Mouse (Mus musculus) spleen, postnatal 36 days (tissue): ENCODE measurements around the gene Trpm5.

ENCODE experiments used
- DNase-seq, 2 experiments: peaks; one replicate each; pipeline ENCODE4 v3.0.0; 2022; ENCODE audit warnings: low spot score in 2 of 2, mixed read lengths in 1 of 2

Gene Trpm5

GRCm38 (mm10) chr7:143106062-143106461 is 11.6 kb upstream of the Trpm5 start, which contains the start of gene Kcnq1:
TSS of gene Kcnq1 (plus strand) at chr7:143106362.
- no peak for DNase-seq

- DNase-seq, result no peak
Observed at GRCm38 (mm10) chr7:143105258-143105897, 10.9 kb upstream of the Trpm5 start.

DNA sequence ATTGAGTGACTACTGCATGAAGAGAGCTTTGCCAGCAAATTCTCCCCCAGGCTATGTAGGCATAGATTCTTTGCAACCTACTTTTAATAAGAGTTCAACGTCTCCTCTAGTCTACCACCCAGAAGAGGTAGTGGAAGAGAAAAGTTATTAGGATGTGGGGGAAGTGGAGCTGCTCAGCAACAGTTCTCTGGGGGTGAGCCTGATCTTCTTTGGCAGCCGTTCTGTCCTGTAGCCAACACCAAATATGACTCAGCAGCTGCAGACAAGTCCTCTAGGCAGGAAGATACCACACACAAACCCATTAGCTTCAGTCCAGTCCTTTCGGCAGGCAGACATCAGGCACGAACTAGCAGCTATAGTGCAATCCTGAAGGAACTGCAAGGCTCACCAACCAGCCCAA is 6.3 kb upstream of the Trpm5 start:
- no peak for DNase-seq

DNA sequence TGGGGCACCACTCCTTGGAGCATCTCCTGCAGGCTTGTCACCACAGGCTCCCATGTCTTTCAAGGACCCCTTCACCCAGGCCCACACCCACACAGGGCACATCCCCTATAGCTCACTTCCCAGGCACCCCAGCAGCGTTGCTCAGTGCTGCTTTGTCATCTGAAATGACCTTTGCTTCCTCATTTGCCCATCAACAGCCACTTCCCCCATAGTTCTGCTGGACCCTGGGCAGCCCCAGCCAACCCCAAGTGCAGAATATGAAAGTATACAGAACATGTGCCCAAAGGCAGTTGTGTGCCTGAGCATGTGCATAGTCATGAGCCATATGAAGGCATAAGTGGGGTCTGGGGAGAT is 1.1 kb upstream of the Trpm5 start:
- peak in 1 of 2 experiments; percentile 12 for DNase-seq

DNA sequence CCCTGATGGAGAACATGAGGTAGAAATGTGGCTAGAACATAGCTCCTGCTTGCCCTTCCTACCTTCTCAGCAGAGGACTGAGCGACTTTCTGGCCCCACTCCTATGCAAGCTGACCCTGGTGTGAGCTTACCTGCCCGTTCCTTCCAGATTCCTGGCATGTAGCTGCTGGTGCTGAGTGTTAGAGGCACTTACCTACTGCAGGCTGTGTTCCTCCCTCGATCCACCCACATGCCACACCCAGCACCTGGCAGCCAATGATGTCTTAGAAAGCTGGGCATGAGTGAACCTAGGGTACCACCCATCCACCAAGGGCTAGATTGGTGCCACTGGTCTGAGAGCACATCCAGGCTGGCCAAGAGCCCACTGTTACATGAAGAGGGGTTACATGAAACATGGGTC is 595 bp downstream of the Trpm5 start:
- DNase-seq, result no peak

- DNase-seq, result no peak
Observed at GRCm38 (mm10) chr7:143087070-143087579, 7.3 kb downstream of the Trpm5 start.

- DNase-seq, result peak; percentile 60 to 65
Observed at GRCm38 (mm10) chr7:143086366-143086765, 8.1 kb downstream of the Trpm5 start.

GRCm38 (mm10) chr7:143083708-143084107 is 10.7 kb downstream of the Trpm5 start:
- DNase-seq, result no peak

DNA sequence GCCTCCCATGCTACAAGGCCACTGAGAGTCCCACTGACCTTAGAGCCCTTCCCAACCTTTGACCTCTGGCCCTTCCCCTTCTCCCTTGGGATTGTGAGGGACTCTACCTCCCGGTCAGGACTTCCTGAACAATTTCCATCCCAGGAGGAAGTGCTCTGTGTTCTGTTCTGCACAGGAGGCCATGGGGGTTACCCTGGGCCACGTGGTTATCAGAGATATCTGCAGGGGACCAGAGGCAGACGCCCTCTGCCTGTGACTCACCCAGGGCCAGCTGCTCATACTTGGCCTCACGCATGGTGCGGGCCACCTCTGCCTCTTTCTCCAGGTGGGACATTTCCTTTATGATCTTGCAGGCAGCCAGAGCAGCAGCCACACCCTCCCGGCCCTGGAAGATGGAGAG is 12.4 kb downstream of the Trpm5 start:
- DNase-seq, result no peak

- DNase-seq, result no peak
Observed at GRCm38 (mm10) chr7:143077351-143077750, 17.1 kb downstream of the Trpm5 start.

GRCm38 (mm10) chr7:143075394-143075793 is 19.0 kb downstream of the Trpm5 start:
- no peak for DNase-seq

- peak; percentile 25 to 45 for DNase-seq
Observed at GRCm38 (mm10) chr7:143073086-143073485, 21.4 kb downstream of the Trpm5 start.

DNA sequence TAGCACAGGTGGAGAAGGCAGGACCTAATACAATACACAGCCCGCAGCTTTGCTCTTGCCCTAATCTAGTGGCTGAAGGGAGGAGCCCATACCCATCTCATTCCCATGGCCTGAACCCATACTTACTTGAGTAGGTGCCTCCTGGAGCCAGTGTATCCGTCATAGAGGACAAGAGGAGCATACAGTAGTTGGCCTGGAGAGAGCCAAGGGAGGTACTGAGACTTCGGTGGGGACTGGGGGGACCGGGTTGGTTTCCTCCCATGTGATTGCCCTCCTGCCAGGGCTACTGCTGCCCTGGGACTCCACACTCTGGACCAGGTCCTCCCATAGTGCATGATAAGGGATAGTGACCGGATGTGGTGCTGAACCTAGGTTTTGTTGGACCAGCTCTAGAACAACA is 21.8 kb downstream of the Trpm5 start:
- DNase-seq, result no peak

DNA sequence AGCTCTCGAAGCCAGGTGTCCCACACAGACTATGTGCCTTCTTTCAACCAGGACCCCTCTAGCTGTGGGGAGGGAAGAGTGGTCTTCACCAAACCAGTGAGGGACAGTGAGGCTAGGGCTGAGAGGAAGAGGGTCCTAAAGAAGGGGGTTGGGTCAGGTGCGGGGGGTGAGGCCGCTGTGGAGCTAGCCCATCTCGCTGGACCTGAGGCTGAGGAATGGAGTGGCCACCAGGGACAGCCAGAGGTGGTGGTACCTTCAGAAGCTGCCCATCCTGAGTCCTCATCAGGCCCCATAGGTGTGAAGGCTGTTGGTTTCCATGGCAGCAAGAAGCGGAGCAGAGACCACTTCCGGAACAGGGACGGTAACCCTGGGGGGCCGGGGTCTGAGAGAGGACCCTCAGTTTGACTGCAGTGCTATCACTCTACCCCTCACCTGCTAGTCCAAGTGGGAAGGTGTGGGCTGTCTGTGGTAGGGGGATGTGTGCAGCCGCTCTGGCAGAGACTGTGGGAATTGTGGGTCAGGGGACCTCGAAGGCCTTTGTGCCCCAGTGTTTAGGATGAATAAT is 23.9 kb downstream of the Trpm5 start:
- DNase-seq, result no peak

- DNase-seq, result no peak
Observed at GRCm38 (mm10) chr7:143069751-143070400, 24.6 kb downstream of the Trpm5 start.

DNA sequence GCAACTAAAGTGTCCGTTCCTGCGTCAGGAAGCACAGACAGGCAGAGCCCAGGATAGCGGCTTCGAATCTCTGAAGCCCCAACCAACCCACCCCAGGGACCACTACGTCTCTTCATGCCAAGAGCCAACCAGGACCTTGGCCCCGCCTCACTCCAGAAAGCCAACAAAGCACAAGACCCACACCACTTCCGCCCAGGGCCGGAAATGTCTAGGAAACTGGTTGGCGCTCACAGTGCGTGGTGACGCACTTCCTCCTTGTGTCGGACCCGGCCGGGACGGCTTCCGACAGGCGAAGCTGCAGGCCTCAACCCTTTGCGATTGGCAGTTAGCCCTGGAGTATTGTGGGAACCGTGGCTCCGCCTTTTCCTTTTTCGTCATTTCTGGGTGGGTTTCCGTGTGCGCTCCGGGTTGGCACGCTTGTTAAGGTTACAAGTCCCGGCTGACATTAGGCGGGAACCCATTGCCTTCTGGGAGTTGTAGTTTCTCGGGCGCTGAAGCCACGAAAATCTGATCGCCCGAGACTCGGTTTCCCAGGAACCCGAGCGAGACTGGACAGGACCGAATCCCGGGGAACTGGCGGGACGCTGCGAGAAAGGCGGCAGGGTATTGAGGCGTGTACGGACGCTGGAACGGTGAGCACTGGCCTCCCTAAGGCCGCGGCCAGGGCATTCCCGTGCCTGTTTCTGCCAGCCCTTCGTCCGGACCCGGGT is 25.4 kb downstream of the Trpm5 start, which contains the start of gene Tssc4:
TSS of gene Tssc4 (plus strand) at position 368 of the 710 bp plus-strand sequence.
- peak; percentile 98 for DNase-seq

- DNase-seq, result no peak
Observed at GRCm38 (mm10) chr7:143068316-143068881, 26.0 kb downstream of the Trpm5 start.

GRCm38 (mm10) chr7:143067897-143068296 is 26.5 kb downstream of the Trpm5 start:
- DNase-seq, result no peak

DNA sequence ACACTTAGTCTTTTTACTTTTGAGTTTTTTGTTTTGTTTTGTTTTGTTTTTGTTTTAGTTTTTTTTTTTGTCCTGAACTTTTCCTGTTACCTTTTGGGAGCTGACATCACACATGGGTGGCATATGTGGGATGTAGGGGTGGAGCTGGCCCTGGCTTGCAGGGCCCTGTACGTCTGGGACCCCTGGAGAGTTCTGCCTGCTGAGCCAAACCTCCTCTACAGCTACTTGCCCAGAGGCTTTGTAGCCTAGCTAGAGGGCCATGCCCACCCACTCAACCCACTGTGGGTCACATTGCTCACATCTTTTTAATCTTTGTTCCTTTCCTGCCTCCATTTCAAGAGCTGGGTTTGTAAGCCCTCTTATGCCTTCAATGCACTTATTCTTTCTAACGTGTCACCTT is 27.0 kb downstream of the Trpm5 start:
- no peak for DNase-seq

DNA sequence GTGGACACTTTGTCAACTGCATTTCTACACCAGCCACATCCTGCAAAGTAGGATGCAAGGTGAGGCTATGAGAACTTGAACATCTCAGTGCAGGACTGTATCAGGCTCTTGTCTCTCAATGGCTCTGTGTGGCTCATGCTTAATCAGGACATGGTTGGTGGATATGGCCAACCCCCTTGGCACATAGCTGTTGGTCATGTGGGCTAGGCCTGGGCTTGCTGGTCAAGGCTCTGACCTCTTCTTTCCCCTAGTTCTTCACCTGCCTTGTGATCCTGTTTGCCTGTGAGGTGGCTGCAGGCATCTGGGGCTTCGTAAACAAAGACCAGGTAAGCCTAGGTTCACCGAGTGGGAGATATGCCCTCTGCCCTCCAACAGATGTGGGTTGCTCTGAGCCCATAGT is 28.8 kb downstream of the Trpm5 start:
- no peak for DNase-seq

DNA sequence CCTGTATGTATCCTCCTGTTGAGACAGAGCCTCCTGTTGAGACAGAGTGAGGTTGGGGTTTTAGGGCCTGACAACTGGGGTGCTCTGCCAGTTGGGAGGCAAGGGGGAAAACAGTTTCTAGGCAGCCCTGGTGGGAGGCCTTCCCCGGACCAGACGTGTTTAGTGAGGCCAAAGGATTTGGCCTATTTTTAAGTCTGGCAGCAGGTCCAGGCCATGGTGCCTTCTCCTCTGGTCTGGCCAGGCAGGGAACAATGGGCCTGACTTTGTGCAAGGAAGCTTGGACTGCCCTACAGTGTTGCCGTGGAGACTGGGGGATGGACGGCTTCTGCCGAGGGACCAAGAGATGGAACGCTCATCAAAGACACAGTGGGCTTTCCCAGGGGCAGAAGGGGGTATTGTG is 30.2 kb downstream of the Trpm5 start:
- DNase-seq, result no peak

DNA sequence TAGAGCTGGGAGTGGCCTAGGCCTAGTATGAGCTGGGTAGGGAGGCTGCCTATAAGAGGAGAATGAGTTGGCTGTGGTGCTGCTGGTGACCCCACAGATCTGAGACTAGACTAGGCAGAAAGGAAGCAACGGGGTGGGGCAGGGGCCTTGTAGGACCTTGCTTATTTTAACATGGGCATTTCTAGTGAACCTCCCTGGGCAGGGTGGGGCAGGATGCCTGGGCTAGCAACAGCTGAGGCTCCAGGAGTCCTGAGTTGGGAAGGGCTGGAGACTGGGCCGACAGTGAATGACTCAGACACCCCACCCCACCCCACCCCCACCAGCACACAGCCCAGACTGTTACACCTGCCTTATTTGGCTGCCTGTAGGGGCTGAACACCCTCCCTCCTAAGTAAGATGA is 31.7 kb downstream of the Trpm5 start:
- DNase-seq, result no peak
